Mouse (Mus musculus): ENCODE data around the gene Diras1. TPM values are rescaled to one million over a fixed set of nuclear protein-coding genes. Genes with fewer than 3 reads are reported as not detected.

The Diras1 gene
- polyA plus RNA-seq, 1 experiment from 2014 or later: not detected

- no peak overlapping the region for H3K27ac ChIP-seq (ENCODE audit: low read depth, low read length)
- H3K27me3 ChIP-seq (replicated peaks; ENCODE audit: control insufficient read depth, insufficient read depth, low read length): peaks cover 46% of the 10 kb centered on the region
- H3K4me3 ChIP-seq (ENCODE audit: low read depth, low read length): peak overlapping the region; percentile 35
- H3K4me1 ChIP-seq (replicated peaks; ENCODE audit: control insufficient read depth, insufficient read depth, low read length): peaks cover 6% of the 10 kb centered on the region
- 19% methylated on average over 37 of the region's 37 CpGs for WGBS
- H3K36me3 ChIP-seq (ENCODE audit: control insufficient read depth, insufficient read depth, low read length): no peaks in the 10 kb centered on the region
- H3K9ac ChIP-seq (ENCODE audit: low read depth, low read length): peak overlapping the region; percentile 37; the same call in 1 of the 2 replicates
- ATAC-seq (replicated peaks; ENCODE audit: low FRiP score) (no peak), DNase-seq (ENCODE audit: low spot score) (no peak)
- no peaks in the 10 kb centered on the region for H3K9me3 ChIP-seq (ENCODE audit: control insufficient read depth, low read length)
- H3K4me2 ChIP-seq: peak overlapping the region; percentile 69
Measured at GRCm38 (mm10) chr10:80985241-80985969, 40.1 kb downstream of the Diras1 start.

- Histone ChIP-seq H3K4me3 (ENCODE audit: low read depth, low read length) (no peak overlapping the region), H3K36me3 (ENCODE audit: control insufficient read depth, insufficient read depth, low read length) (no peaks in the 10 kb centered on the region), H3K27me3 (replicated peaks; ENCODE audit: control insufficient read depth, insufficient read depth, low read length) (peaks cover 44% of the 10 kb centered on the region), H3K9ac (ENCODE audit: low read depth, low read length) (no peak overlapping the region), H3K9me3 (ENCODE audit: control insufficient read depth, low read length) (no peaks in the 10 kb centered on the region), H3K4me2 (no peak overlapping the region), H3K4me1 (replicated peaks; ENCODE audit: control insufficient read depth, insufficient read depth, low read length) (peaks cover 6% of the 10 kb centered on the region), H3K27ac (ENCODE audit: low read depth, low read length) (no peak overlapping the region)
- WGBS: 84% methylated on average over 12 of the region's 12 CpGs
- DNase-seq (ENCODE audit: low spot score): no peak
- no peak for ATAC-seq (replicated peaks; ENCODE audit: low FRiP score)
Measured at GRCm38 (mm10) chr10:80984223-80984622, 41.2 kb downstream of the Diras1 start.

GRCm38 (mm10) chr10:80982381-80982780 is 43.1 kb downstream of the Diras1 start:
- Histone ChIP-seq H3K27me3 (replicated peaks; ENCODE audit: control insufficient read depth, insufficient read depth, low read length) (peaks cover 34% of the 10 kb centered on the region), H3K4me1 (replicated peaks; ENCODE audit: control insufficient read depth, insufficient read depth, low read length) (peaks cover 3% of the 10 kb centered on the region)
- ATAC-seq (replicated peaks; ENCODE audit: low FRiP score): no peak

GRCm38 (mm10) chr10:80981564-80982112 is 43.8 kb downstream of the Diras1 start:
- ATAC-seq (replicated peaks; ENCODE audit: low FRiP score) (no peak), DNase-seq (ENCODE audit: low spot score) (no peak)
- peaks cover 3% of the 10 kb centered on the region for H3K4me1 ChIP-seq (replicated peaks; ENCODE audit: control insufficient read depth, insufficient read depth, low read length)
- peaks cover 30% of the 10 kb centered on the region for H3K27me3 ChIP-seq (replicated peaks; ENCODE audit: control insufficient read depth, insufficient read depth, low read length)
- no peak overlapping the region for H3K4me2 ChIP-seq
- H3K4me3 ChIP-seq (ENCODE audit: low read depth, low read length): no peak overlapping the region
- no peaks in the 10 kb centered on the region for H3K36me3 ChIP-seq (ENCODE audit: control insufficient read depth, insufficient read depth, low read length)
- H3K9ac ChIP-seq (ENCODE audit: low read depth, low read length): no peak overlapping the region
- no peak overlapping the region for H3K27ac ChIP-seq (ENCODE audit: low read depth, low read length)
- no peaks in the 10 kb centered on the region for H3K9me3 ChIP-seq (ENCODE audit: control insufficient read depth, low read length)
- 56% methylated on average over 7 of the region's 7 CpGs for WGBS

More at GRCm38 (mm10) chr10:80982381-80982780, 43.1 kb downstream of the Diras1 start:
- H3K36me3 ChIP-seq (ENCODE audit: control insufficient read depth, insufficient read depth, low read length): no peaks in the 10 kb centered on the region
- DNase-seq (ENCODE audit: low spot score): no peak
- 55% methylated on average over 4 of the region's 4 CpGs for WGBS
- no peak overlapping the region for H3K4me3 ChIP-seq (ENCODE audit: low read depth, low read length)
- H3K27ac ChIP-seq (ENCODE audit: low read depth, low read length): no peak overlapping the region
- no peak overlapping the region for H3K4me2 ChIP-seq
- no peaks in the 10 kb centered on the region for H3K9me3 ChIP-seq (ENCODE audit: control insufficient read depth, low read length)
- no peak overlapping the region for H3K9ac ChIP-seq (ENCODE audit: low read depth, low read length)

- H3K27me3 ChIP-seq (replicated peaks; ENCODE audit: control insufficient read depth, insufficient read depth, low read length): no peaks in the 10 kb centered on the region
- H3K27ac ChIP-seq (ENCODE audit: low read depth, low read length): no peak overlapping the region
- no peak overlapping the region for H3K4me2 ChIP-seq
- no peak for ATAC-seq (replicated peaks; ENCODE audit: low FRiP score)
- no peaks in the 10 kb centered on the region for H3K9me3 ChIP-seq (ENCODE audit: control insufficient read depth, low read length)
- H3K4me1 ChIP-seq (replicated peaks; ENCODE audit: control insufficient read depth, insufficient read depth, low read length): no peaks in the 10 kb centered on the region; the same call in 1 of the 2 replicates
- WGBS: 81% methylated on average over 11 of the region's 11 CpGs
- H3K9ac ChIP-seq (ENCODE audit: low read depth, low read length): no peak overlapping the region
- no peaks in the 10 kb centered on the region for H3K36me3 ChIP-seq (ENCODE audit: control insufficient read depth, insufficient read depth, low read length)
- H3K4me3 ChIP-seq (ENCODE audit: low read depth, low read length): no peak overlapping the region
- no peak for DNase-seq (ENCODE audit: low spot score)
Measured at GRCm38 (mm10) chr10:80975478-80975877, 50.0 kb downstream of the Diras1 start.

GRCm38 (mm10) chr10:80973722-80974121 is 51.7 kb downstream of the Diras1 start:
- no peaks in the 10 kb centered on the region for H3K9me3 ChIP-seq (ENCODE audit: control insufficient read depth, low read length)
- no peak overlapping the region for H3K9ac ChIP-seq (ENCODE audit: low read depth, low read length)
- H3K4me1 ChIP-seq (replicated peaks; ENCODE audit: control insufficient read depth, insufficient read depth, low read length): no peaks in the 10 kb centered on the region; the same call in 1 of the 2 replicates
- no peak overlapping the region for H3K27ac ChIP-seq (ENCODE audit: low read depth, low read length)
- ATAC-seq (replicated peaks; ENCODE audit: low FRiP score) (no peak), DNase-seq (ENCODE audit: low spot score) (no peak)
- H3K36me3 ChIP-seq (ENCODE audit: control insufficient read depth, insufficient read depth, low read length): no peaks in the 10 kb centered on the region
- H3K4me2 ChIP-seq: no peak overlapping the region
- H3K4me3 ChIP-seq (ENCODE audit: low read depth, low read length): no peak overlapping the region
- WGBS: 73% methylated on average over 1 of the region's 1 CpGs
- H3K27me3 ChIP-seq (replicated peaks; ENCODE audit: control insufficient read depth, insufficient read depth, low read length): no peaks in the 10 kb centered on the region

- no peak for DNase-seq (ENCODE audit: low spot score)
- H3K4me3 ChIP-seq (ENCODE audit: low read depth, low read length): no peak overlapping the region
- no peaks in the 10 kb centered on the region for H3K9me3 ChIP-seq (ENCODE audit: control insufficient read depth, low read length)
- no peaks in the 10 kb centered on the region for H3K36me3 ChIP-seq (ENCODE audit: control insufficient read depth, insufficient read depth, low read length)
- no peak overlapping the region for H3K27ac ChIP-seq (ENCODE audit: low read depth, low read length)
- WGBS: 61% methylated on average over 11 of the region's 11 CpGs
- no peak overlapping the region for H3K9ac ChIP-seq (ENCODE audit: low read depth, low read length)
- H3K4me1 ChIP-seq (replicated peaks; ENCODE audit: control insufficient read depth, insufficient read depth, low read length): no peaks in the 10 kb centered on the region; the same call in 1 of the 2 replicates
- ATAC-seq (replicated peaks; ENCODE audit: low FRiP score): no peak
- no peak overlapping the region for H3K4me2 ChIP-seq
- H3K27me3 ChIP-seq (replicated peaks; ENCODE audit: control insufficient read depth, insufficient read depth, low read length): no peaks in the 10 kb centered on the region
Measured at GRCm38 (mm10) chr10:80972071-80972987, 53.1 kb downstream of the Diras1 start.

GRCm38 (mm10) chr10:80971533-80971932 is 53.9 kb downstream of the Diras1 start:
- ATAC-seq (replicated peaks; ENCODE audit: low FRiP score) (no peak), DNase-seq (ENCODE audit: low spot score) (no peak)
- peaks cover 3% of the 10 kb centered on the region; the same call in 1 of the 2 replicates for H3K4me1 ChIP-seq (replicated peaks; ENCODE audit: control insufficient read depth, insufficient read depth, low read length)
- no peaks in the 10 kb centered on the region for H3K27me3 ChIP-seq (replicated peaks; ENCODE audit: control insufficient read depth, insufficient read depth, low read length)
- no peak overlapping the region for H3K4me3 ChIP-seq (ENCODE audit: low read depth, low read length)
- H3K9ac ChIP-seq (ENCODE audit: low read depth, low read length): no peak overlapping the region
- WGBS: 75% methylated on average over 15 of the region's 15 CpGs
- no peaks in the 10 kb centered on the region for H3K9me3 ChIP-seq (ENCODE audit: control insufficient read depth, low read length)
- H3K4me2 ChIP-seq: no peak overlapping the region
- H3K36me3 ChIP-seq (ENCODE audit: control insufficient read depth, insufficient read depth, low read length): no peaks in the 10 kb centered on the region
- H3K27ac ChIP-seq (ENCODE audit: low read depth, low read length): no peak overlapping the region

Data from liver, embryonic 11.5 days (tissue).